Mouse (Mus musculus) lung, adult 2 months (tissue): ENCODE results near the gene Tpt1.

ENCODE experiments used
- CTCF ChIP-seq: fragments of 200-500 bp; IDR thresholded peaks from 2 replicates; pipeline ENCODE4 v1.5.1; 2011; ENCODE audit warnings: mild to moderate bottlenecking, low read length, control low read depth; ENCODE audit not compliant: insufficient read depth
- POLR2A ChIP-seq: fragments of 200-500 bp; IDR thresholded peaks from 2 replicates; pipeline ENCODE4 v1.6.1; 2011; ENCODE audit warnings: low read depth, mild to moderate bottlenecking, control low read depth, low read length, borderline replicate concordance; ENCODE audit errors: extremely low read depth

- TF ChIP-seq CTCF (no peak), POLR2A (no peak)
Observed at GRCm38 (mm10) chr14:75871750-75872149, 26.9 kb downstream of the Tpt1 start.
